Mouse (Mus musculus) c-Kit-positive CD71-positive TER-119-negative erythroid progenitor cells, embryonic 14.5 days (primary cell): ENCODE measurements at regions not wholly inside any gene's neighbourhood (a gene's known extent, or its start where the extent isn't known, plus 50 kb on each side); places are given as distances from the start of the nearest gene placed in this dataset.

ENCODE experiments used
- DNase-seq: peaks from one replicate; pipeline ENCODE4 v3.0.0-alpha.2; 2013; ENCODE audit warnings: low read depth

GRCm38 (mm10) chr3:118418981-118419380 lies 142.9 kb upstream of the Dpyd start:
- no peak for DNase-seq

- no peak for DNase-seq
These were observed 140.2 kb upstream of the Dpyd start for GRCm38 (mm10) chr3:118421701-118422100.

GRCm38 (mm10) chr3:118425748-118426147 lies 136.2 kb upstream of the Dpyd start:
- DNase-seq = no peak

DNA sequence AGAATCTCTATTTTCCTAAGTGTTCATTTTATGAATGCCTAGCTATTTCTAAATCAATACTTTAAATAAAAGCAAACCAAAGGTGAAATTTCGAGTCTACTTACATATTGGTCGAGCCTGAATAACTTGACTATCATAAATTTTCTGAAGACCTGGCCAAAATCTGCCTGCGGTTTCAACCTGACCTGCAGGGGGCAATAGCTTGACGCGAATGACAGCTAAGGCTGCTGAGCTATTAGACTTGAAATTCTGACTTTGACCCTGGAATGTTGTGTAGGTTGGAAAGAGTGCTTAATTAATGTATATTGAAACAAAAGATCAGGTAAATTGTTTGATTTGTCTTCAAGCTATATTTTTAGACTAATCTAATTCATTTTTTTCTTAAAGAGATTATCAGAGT lies 133.4 kb upstream of the Dpyd start:
- DNase-seq = no peak

GRCm38 (mm10) chr3:118429825-118430630 lies 131.9 kb upstream of the Dpyd start:
- no peak for DNase-seq

DNA sequence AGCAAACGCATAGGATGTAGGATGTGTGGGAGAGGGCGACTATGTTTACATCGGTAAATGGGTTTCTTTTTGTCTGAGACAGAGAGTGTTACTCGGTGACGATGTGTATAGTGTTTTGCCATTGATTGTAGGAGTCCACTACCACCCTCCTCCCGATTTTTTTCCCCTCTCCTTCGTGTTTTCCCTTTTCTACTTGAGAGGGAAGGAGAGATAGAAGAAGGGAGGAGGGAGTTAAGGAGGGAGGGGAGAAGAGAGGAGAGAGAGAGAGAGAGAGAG lies 131.4 kb upstream of the Dpyd start:
- no peak for DNase-seq

DNA sequence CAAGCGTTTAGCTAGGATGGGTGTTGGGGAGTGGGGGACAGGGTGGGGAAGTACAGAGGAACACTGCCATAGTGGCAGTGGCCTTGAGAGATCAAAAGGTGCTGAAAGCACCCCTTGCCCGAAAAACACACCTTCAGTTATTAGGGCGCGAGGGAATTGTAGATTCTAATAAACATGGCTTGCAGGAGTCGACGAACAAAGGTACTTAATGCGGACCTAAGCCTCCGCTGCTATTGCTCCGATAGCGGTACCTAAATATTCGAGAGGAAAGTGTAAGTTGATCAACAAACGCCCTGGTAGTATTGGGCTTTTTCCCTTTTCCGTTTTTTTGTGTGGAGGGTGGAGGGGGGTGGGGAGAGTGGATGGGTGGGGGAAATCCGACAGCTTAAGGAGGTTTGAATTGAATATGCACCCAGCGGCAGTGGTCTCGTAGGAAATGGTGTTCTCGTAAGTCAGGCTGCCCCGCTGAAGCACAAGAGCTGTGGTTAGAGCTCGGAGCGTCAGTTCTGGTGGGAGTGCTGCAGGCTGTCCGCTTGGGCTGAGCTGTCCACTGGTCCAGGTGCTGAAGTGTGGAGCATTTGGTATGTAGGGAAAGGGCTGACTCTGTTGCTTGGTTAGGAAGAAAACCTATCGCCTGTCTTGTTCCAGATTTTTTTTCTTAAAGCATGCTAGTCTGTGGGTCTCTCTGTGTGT lies 130.8 kb upstream of the Dpyd start:
- DNase-seq = peak; percentile 14

DNA sequence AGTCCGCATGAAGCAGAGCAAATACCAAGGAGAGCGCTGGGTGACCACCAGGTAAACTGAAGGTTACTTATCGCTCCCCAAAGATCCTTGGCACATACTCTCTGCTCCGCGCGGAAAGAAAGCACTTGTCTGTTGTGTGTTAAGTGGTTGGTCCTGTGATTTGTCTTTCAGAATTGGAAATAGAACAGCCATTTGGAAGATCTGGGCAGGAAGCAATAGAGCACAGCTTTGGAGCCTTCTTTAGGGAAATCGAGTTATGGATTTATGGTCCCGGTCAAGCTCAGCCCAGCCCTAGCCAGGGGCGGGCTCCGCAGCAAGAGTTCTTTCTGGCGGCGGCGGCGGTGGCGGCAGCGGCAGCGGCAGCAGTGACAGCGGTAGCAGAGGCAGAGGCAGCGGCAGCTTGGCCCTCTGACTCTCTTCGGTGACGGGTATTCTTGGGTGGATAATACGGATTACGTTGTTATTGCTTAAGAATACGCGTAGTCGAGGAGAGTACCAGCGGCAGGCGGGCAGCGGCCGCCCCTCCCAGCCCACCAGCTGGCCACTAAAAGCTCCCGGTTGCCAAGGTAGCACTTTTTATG lies 128.4 kb upstream of the Dpyd start:
- DNase-seq = no peak

DNA sequence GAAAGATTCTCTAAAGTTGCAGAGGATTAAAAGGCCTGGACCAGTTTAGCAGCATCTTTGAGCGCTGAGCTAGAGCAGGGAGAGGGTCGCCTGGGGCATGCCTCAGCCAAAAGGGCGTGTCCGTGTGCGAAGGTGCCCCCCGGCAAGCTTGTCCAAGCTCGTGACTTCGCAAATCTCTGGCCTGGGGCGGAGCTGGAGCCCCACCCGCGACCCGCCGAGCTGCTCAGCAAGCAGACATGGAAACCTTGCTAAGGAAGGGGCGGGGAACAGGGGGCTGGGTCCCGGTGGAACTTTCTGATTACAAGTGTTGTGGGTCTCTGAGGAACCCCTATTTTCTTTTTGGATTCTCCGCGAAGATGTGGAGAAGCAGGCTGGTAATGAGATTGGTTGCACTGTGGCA lies 127.6 kb upstream of the Dpyd start:
- DNase-seq = no peak

- no peak for DNase-seq
These were observed 127.1 kb upstream of the Dpyd start for GRCm38 (mm10) chr3:118434847-118435246.

DNA sequence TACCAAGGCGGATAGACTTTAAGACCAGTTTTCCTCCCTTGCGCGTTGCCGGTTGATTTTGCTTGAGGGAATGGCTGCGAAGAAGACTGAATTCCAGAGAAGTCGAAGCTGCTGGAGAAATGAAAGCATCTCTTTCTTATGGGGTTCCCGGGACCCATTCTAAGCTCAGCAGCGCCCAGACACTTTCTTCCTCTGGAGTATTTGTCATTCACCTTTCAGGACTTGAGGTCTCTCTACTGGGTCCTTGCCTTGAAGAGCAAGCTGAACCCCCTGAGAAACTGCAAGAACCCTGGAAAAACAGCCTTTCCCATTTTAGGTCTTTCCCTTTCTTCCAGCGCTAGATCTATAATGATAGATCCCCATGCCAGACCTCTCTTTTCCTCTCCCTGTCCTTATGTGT lies 126.7 kb upstream of the Dpyd start:
- DNase-seq = no peak

DNA sequence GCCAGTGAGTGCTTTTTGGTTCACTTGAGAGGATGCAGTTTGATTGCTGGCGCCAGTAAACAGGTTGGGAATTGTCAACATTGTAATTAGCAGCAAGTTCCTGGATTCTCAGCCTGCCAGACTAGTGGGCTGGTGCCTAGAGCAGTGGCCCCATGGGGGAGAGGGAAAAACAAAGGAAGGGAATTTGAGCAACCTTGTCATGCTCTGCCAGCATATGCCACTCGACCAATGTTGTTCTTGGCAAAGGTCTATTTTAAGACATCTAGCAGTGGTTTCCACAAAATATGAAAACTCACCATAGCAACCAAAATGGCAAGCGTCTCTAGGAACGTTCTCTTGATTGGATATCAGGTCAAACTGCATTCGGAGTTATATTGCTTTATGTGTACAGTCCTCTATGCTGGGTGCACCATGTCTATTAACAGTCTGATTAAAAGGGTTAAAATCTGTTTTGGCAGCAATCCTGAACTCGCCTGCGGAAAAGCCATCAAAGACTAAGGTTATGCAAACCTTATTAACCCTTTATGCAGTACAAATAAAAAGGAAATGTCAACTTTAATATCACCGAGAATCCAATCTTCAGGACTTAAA lies 118.1 kb upstream of the Dpyd start:
- DNase-seq = no peak

- DNase-seq = no peak
These were observed 116.6 kb upstream of the Dpyd start for GRCm38 (mm10) chr3:118445360-118445759.

DNA sequence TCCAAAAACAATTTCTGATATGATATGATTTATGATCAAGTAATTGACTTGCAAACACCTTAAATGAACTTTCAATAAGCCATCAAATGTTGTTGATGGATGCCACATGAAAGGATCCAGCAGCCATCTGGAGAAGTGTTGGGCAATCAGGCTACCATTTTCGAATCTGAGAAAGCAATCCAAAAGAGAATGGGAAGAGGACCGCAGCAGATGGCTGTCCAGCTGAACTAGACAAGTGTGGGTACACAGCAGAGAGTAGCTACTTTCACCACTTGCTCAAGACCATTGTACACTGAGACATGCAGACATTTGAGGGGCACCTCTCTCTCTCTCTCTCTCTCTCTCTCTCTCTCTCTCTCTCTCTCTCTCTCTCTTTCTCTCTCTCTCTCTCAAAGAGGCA lies 102.3 kb upstream of the Dpyd start:
- DNase-seq = no peak

- DNase-seq = no peak
These were observed 96.3 kb upstream of the Dpyd start for GRCm38 (mm10) chr3:118465611-118466010.

DNA sequence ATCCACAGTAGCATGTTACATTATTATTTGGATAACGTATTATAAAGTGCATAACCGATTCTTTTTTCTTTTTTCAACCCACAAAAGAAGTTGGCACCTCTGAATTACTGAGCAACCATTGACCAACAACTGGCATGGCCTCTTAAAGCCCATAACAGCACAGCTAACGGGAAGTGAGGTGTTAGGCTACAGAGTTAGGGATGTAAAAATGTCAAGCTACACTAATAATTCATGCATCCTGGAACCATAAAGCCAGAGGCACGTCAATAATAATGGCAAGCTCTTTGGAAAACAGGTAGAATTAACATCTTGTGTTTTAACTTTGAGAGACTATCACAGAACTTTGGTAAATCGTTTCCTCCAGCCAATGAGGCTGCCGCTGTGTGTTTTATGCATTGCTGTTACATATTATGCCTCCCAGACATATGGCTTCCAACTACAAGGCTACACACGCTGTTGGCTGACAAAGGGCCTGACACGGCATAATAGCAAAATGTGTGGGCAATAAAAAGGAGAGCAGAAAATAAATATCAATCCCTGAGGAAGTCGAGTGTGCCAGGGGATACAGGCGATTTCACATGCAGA lies 89.6 kb upstream of the Dpyd start:
- no peak for DNase-seq

DNA sequence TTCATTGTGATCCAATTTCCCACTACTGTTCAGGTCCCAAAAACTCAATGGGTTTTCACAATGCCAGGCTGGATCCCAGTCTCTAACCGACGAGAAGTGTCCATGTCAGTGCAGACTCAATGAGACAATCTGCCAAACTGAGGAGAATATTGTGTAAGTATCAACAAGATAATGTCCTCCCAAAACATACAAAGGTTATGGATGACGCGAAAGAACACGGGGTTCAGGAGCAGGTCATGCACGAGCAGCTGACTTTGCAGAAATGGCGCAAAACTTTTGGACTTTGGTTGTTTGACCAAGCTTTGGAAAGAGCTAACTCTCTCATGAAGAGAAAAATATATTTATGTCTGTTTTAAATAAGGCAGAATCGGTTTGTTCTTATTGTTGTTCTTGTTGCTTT lies 83.9 kb upstream of the Dpyd start:
- DNase-seq = no peak

GRCm38 (mm10) chr3:118480515-118481248 lies 81.2 kb upstream of the Dpyd start:
- DNase-seq = no peak

DNA sequence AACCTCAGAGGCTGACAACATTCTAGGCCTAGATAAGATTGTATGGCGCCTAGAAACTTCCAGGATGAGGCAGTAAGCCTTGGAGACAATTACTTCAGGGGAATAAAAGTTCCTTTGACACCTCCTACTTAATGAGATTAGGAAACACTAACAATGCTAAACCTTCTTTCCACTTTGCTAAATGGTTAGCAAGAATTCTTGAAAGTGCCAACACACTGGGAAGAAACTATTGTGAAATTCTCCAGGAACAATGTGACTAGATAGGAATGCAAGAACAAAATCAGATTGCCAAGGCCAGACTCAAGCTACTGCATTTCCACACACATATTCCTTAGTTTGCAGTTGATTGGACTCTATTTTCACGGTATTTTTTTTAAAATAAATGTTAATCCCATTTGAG lies 76.0 kb upstream of the Dpyd start:
- DNase-seq = no peak

DNA sequence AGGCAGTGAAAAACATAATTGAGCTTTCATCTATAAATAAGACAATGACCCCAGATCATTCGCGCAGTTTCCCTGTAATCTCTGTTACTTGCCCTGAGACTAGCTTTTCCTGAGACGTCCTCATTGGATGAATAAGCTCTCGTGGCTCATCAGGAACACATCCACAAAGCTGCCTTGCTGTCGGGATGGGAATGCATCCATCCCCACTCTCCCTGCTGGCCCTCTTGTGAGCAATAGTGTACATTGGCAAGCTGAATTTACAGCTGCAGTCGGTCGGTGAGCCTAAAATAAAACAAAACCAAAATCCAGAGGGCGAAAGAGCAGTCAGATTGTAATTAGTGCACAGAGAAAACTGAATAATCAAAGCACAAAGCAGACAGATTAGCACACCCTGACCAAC lies 74.5 kb upstream of the Dpyd start:
- DNase-seq = no peak

GRCm38 (mm10) chr3:118491101-118491500 lies 70.8 kb upstream of the Dpyd start:
- DNase-seq = no peak

DNA sequence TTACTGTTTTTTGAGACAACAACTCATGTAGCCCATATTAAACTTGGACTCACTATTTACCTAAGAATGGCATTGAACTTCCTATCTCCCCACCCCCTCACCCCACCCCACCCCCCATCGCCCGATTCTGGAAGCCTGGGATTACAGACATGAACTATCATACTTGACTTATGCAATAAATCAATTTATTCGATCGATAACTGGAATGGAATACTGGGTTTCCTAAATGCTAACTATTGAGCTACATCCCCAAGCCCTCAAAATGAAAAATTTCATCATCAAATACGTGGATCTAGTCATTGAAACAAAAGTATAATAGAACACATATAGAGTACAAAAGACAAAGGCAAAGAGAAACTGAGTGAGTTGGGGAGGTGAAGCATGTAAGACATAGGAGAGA lies 70.1 kb upstream of the Dpyd start:
- DNase-seq = no peak
